Mouse (Mus musculus) small intestine, adult 2 months (tissue): ENCODE results near the gene Bmf.

Experiments used
- CTCF ChIP-seq: fragments of 200-500 bp; IDR thresholded peaks from 2 replicates; pipeline ENCODE4 v1.5.1; 2012; ENCODE audit warnings: low read depth, mild to moderate bottlenecking, control low read depth, inconsistent platforms, low read length, moderate library complexity, mixed read lengths; ENCODE audit not compliant: insufficient replicate concordance, insufficient read length; ENCODE audit errors: extremely low read depth
- POLR2A ChIP-seq: fragments of 200-500 bp; IDR thresholded peaks from 2 replicates; pipeline ENCODE4 v1.6.1; 2012; ENCODE audit warnings: low read depth, mild to moderate bottlenecking, control low read depth, inconsistent platforms, low read length, moderate library complexity

DNA sequence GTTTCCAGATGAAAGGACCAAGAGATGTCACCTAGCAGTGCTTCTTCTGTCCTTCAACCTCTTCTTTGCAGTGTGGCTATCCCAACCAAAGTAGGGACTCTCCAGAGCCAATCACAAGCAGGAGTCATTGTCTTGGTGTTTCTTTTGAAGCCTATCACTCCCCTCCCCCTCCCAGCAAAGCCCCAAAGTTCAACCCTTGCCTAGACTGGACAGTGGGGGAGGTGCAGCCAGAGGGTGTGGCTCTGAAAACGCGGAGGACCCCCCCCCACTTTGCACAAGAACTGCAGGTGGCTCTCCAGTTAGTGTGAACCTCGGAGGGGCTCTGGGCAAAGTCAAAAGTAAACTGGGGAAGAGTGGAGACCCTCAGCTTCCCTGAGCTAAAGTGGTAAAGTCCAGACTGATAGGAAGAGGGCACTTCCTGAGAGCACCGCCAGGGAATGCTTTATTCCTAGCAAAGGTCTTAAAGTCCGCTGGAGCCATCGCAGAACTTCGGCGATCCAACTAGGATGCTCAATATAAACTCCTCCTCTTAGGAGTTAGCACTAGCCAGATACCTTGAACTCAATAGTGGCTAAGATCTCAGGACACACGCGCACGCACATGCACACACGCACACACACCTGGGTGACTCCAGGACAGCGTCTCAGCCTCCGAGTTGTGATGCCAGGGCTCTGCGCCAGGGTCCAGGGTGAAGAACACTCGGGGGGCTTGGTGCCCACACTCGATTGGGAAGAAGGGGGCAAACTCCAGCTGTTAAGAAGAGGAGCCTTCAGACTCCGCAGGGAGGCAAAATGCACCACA is 866 bp downstream of the Bmf start:
- TF ChIP-seq CTCF (no peak), POLR2A (no peak)
